Mouse (Mus musculus) G1E (cell line): Measurements from ENCODE around the gene Mgam.

Experiments used
- CTCF ChIP-seq: IDR thresholded peaks from 2 replicates; pipeline ENCODE4 v1.5.1; 2012; ENCODE audit warnings: low read depth, low read length, inconsistent platforms, mixed read lengths
- TAL1 ChIP-seq: conservative IDR thresholded peaks from 2 replicates; pipeline ENCODE4 v1.6.1; 2012; ENCODE audit warnings: low read depth, low read length, inconsistent platforms, mixed read lengths

DNA sequence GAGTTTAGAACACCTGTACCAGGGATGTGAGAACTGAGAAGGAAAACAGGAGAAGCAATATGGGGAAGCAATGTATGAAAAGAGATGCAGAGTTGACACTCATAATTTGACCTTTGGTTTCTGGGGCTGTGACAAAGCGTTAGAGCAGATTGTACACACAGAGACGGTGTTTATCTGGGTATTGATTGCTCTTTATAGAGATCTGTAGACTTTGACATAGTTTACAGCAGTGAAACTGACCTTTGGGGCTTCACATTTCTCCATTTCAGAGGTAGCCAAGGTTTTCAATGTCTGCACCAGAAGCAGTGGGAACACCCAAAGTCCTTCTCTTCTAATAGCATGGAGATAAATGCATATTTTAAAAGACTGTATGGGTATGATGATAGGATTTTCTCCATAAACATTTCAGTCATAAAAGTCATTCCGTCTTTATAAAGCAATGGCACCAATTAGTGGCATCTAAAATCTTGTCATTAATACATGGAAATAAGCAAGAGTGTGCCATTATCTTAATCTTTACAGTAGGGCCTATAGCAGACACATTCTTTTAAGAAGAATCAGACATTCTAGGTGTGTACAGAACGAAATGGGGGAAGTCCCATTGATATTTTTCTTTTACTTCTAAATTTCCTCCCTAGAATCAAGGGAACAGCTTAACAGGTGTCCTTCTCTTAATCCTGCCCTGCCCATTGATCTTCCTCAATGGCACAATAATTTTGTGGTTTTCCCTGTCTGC lies 166.6 kb downstream of the Mgam start:
- TF ChIP-seq CTCF, result no peak
- no peak for TF ChIP-seq TAL1
